Mouse (Mus musculus) naive thymus-derived CD4-positive, alpha-beta T cell, adult 2 months (primary cell): Measurements from ENCODE around the gene Slc36a1.
A peak's percentile ranks its signal among the peaks of the same experiment; 100 is the strongest.

Experiments used
- DNase-seq: peaks from one replicate; pipeline ENCODE4 v3.0.0-alpha.2; 2011; ENCODE audit warnings: low read depth

The Slc36a1 gene

GRCm38 (mm10) chr11:55204159-55204596 lies at the start of gene Slc36a1:
TSS of gene Slc36a1 (plus strand) at chr11:55204350.
- DNase-seq = peak; percentile 96

GRCm38 (mm10) chr11:55154398-55155069 lies 49.6 kb upstream of the Slc36a1 start:
- peak; percentile 33 for DNase-seq

DNA sequence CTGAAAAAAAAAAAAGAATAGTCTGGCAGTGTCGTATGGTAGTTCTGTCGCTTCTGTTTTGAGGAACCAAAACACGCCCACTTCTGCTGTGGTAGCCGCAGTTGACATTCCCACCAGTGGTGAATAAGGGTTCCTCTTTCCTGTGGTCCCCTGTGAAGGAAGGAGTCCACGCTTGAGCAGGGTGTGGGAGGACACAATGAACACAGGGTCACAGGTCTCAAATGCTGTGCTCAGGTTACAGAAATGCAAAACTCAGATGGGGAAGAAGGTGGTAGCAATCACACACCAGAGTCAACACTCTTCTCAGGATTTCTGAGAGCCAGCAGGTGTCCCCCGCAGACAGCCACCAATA lies 49.1 kb upstream of the Slc36a1 start:
- DNase-seq = peak; percentile 36

- peak; percentile 95 for DNase-seq
Measured at GRCm38 (mm10) chr11:55158785-55159359, 45.3 kb upstream of the Slc36a1 start.

GRCm38 (mm10) chr11:55162670-55163069 lies 41.5 kb upstream of the Slc36a1 start:
- DNase-seq = peak; percentile 76

GRCm38 (mm10) chr11:55164723-55165122 lies 39.4 kb upstream of the Slc36a1 start:
- peak; percentile 79 for DNase-seq

GRCm38 (mm10) chr11:55165748-55166147 lies 38.4 kb upstream of the Slc36a1 start:
- no peak for DNase-seq

DNA sequence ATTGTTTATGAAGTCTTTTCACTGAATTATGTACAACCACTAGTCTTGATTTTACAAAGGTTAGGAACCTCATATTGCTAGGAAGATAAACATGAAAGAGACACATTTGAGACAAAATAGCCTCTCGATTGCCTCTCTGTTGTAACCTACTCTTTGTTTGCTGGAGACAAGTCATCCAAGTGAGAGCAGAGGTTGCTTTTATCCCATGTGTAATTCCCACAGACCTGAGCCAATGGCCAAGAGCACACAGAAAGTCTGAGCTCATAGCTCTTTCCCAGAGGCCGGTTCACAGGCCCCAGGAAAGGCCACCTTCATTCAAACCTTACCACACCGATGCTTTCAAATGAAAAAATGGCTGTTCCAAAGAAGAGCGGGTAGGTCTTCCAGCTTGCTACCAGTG lies 35.6 kb upstream of the Slc36a1 start:
- DNase-seq = no peak

GRCm38 (mm10) chr11:55168914-55169313 lies 35.2 kb upstream of the Slc36a1 start:
- no peak for DNase-seq

GRCm38 (mm10) chr11:55170501-55170900 lies 33.6 kb upstream of the Slc36a1 start:
- no peak for DNase-seq

DNA sequence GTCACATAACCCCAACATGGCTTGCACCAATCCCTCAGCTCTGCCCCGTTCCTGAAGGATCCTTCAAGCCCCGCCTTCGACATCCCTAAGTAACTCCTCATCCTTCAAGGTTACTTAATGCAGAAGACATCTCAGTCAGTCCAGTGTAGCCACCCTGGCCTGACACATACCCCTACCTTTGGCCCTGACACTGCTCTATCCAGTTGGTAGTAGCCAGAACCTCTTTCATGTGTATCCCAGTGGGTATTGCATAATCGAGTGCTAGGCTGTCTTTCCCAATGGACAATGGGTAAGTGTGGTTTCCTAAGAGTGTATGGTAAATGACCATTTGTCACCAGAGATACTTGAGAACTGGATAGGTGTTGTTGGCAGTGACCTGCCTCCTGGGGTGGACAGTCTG lies 25.3 kb upstream of the Slc36a1 start:
- no peak for DNase-seq

DNA sequence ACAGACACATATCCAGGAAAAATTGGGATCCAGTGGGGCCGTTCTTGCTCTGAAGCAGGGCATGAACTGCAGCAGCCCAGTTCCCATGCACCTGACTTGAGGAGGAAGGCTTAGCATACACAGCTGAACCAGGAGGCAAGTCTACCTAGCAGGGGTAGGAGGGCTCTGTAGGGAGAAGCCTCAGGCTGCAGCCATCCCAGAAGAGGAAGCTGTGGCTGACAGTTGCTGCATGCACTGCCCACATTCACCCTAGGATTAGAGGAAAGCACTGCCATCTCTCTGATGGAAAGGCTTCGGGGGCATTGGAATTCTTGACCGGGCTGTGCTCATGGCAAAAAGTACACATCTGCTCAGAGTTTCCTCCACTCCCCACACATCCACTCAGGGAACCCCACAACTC lies 24.3 kb upstream of the Slc36a1 start:
- DNase-seq = no peak

- DNase-seq = no peak
Measured at GRCm38 (mm10) chr11:55183124-55183523, 21.0 kb upstream of the Slc36a1 start.

DNA sequence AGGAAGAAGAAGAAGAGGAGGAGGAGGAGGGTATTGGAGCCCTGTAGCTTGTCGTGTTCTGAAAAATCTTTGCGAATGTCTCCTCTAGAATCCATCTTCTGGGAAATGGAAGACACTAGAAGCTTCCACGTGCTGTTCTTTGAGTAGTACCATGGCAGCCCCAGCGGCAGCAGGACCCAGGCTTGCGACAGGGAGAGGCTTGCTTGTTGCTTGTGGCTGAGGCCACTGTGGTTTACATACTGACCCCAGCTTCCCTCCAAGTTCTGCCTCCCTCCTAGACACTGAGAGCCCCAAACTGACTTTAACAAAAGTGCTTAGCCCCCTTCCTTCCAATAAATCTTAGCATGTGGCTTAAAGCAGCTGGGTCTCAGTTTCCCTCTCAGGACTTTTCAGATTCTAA lies 19.9 kb upstream of the Slc36a1 start:
- no peak for DNase-seq

DNA sequence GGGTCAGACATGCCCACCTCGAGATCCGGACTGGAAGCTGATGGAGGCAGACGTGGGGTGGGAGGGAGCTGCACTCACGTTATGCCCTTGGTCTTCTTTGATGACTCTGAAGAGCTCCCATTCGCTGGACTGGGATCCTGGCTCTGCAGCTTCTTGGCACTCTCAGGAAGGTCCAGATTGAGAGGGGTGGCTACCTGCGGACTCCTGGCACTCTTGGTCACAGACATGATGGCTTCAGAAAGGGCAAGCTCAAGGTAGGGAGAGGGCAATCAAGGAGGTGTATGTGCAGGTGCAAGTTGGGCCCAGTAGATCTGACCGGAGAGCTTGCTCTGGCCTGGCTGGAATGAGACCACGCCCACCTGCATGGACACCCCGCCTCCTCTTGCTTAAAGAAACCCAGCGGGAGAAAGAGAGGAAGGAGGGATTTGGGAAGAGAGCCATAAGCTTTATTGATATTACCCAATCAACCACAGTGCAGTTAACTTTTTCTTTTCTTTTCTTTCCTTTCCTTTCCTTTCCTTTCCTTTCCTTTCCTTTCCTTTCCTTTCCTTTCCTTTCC lies 19.3 kb upstream of the Slc36a1 start, which contains the start of gene Slc36a2:
TSS of gene Slc36a2 (minus strand) at position 345 of the 559 bp plus-strand sequence.
- DNase-seq = no peak

GRCm38 (mm10) chr11:55187292-55187691 lies 16.9 kb upstream of the Slc36a1 start:
- no peak for DNase-seq

DNA sequence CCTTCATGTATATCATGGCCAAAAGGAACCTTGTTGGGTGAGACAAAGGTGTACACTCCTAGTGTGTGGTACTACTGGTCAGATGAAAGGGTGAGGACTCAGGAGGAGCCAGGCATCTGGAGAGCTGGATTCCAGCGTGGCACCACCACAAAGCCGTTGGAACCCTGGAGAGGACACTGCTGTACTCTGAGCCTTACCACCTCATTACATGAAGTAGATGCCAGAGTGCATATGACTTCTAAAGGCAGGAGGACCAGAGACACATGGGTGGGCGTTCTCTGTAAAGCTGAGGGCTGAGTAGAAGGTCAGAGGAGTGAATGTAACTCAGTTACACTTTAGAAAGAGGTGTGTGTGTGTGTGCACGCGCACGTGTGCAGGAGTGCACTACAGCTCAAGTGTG lies 16.4 kb upstream of the Slc36a1 start:
- no peak for DNase-seq

DNA sequence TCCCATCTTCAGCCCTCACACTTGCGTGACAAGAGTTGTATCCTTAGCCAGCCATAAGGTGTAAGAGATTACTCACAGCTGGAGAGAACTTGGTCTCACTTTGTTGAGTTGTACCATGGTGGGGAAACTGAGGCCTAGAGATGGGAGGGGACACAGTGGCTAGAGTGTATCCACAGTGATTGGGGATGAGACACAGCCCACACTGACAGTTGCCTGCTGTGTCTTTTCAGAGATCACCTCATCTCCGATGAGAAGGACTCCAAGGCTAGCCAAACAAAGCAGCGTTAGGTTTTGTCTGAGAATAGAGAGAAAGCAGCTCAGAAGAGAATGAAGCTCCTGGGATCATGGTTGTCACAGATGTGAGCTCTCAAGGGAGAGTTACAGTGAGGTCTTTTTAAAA lies 13.9 kb upstream of the Slc36a1 start:
- no peak for DNase-seq

DNA sequence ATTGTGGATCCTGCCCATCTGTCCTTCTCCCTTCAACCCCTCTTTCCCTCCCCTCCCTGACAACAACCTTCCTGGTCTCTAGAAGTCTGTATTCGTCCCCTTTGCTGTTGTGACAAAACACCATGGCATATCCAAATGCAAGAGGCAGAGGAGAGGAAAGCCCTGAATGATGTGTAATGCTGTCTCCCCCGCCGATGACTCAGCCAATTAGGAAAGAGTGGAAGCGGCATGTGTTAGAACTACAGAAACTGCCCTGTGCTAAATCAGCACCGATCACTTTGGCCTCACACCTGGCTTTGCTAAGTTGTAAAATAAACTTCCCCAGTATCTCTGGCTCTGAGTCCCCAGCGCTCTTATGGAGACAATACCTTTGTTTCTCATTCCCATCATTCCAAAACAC lies 7.1 kb upstream of the Slc36a1 start:
- DNase-seq = no peak

GRCm38 (mm10) chr11:55197740-55198510 lies 6.2 kb upstream of the Slc36a1 start:
- DNase-seq = peak; percentile 41

DNA sequence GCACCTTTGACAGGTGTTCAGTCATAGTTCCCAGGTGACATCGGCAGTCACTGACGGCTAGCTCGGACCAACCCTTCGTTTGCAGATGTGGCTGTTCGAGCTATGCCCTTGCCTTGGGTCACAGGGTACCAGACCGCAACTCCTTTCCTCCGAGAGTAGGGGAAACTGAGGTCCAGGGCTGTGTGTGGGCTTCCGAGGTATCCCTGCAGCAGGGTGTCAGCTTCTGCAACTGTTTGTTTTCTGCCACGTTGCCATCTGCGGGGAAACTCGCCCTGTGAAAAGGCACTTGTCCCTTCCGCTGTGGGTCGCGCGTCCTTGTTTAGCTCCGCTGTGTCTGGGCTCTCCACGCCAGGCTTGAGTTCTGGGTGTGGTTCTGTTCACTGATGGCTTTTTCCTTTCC lies 452 bp downstream of the Slc36a1 start:
- DNase-seq = no peak

DNA sequence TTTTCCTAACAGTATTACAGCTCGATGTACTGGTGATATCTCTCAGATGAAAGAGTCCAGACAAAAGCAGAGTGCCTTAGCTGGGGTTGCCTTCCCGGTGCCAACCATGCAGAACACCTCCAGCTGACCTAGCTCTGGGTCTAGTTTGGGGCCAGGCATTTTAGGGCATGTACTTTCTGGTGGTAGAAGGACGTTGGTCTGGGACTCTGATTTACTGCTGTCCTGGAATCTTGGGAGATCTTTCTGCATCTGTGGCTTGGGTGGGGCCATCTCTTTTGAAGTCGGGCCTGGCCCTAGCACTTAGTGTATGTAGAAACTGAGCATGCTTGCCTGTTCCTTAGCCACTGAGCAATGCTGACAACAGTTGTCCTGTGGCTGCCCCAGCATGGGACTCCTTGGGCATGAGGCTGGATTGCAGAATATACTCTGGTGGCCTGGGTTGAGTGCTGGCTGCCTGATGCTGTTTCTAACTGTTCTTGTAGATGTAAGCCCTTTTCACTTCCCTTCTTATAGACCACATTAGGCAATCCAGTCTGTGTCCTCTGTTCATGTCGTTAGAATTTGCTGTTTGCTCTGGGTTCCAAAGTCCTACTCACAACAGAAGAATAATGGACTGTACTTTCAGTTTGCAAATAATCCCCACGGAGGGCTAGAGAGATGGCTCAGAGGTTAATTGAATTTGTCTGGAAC lies 4.0 kb downstream of the Slc36a1 start:
- no peak for DNase-seq
